Comparison of ENCODE assay signal across 6 mouse cellular contexts in genomic region chr5:91850862-91851569, GRCm38 (mm10).
DNase-seq lines count a peak whose midpoint lies in the region; ATAC-seq and TF ChIP-seq lines count a peak whose summit lies in the region.
"Not testable (repeated sequence)": the region's sequence is repeated elsewhere in the genome, so short reads cannot be mapped to it uniquely, and the experiment has no call there.

No protein-coding gene starts in this region.

- peak in 1 of 2 experiments; percentile 63; a peak in 2 of 4 replicates for TF ChIP-seq POLR2A in MEL (IDR thresholded peaks at IDR 0.05; ENCODE audit: control insufficient read depth in 1 of 2, insufficient read depth in 1 of 2, low read depth in 1 of 2, low read length in 2 of 2, poor library complexity in 1 of 2)

- peak; percentile 39 to 60 for TF ChIP-seq EP300 in MEL (IDR thresholded peaks at IDR 0.05; ENCODE audit: low read depth in 1 of 2, low read length in 2 of 2)

- peak overlapping the region; percentile 99 for H3K27ac ChIP-seq in MEL (ENCODE audit: control insufficient read depth, low read depth, low read length)
- peak overlapping the region; percentile 93 for H3K27ac ChIP-seq in liver, embryonic 12.5 days
- peak overlapping the region; percentile 90 for H3K27ac ChIP-seq in liver, embryonic 15.5 days (replicated peaks)

- DNase-seq in MEL (ENCODE audit: low read depth, low spot score): peak; percentile 91
- peak; percentile 30 for DNase-seq in heart, adult 11 months

- ATAC-seq in common myeloid progenitor, adult 5-6 weeks (replicated peaks; ENCODE audit: low read depth, poor library complexity, severe bottlenecking): peak; percentile 72
- peak; percentile 88 for ATAC-seq in liver, embryonic 12.5 days
- peak; percentile 89 for ATAC-seq in liver, embryonic 15.5 days (ENCODE audit: insufficient read depth)
- peak; percentile 76 for ATAC-seq in megakaryocyte progenitor cell, adult 5-6 weeks (replicated peaks; ENCODE audit: poor library complexity)

- H3K4me2 ChIP-seq in liver, embryonic 12.5 days: peak overlapping the region; percentile 68
- H3K4me2 ChIP-seq in liver, embryonic 15.5 days: peak overlapping the region; percentile 73

- not testable (repeated sequence) for TF ChIP-seq RAD21 in MEL (IDR thresholded peaks at IDR 0.05; ENCODE audit: low read depth, low read length)

- H3K9ac ChIP-seq in MEL (ENCODE audit: control insufficient read depth, low read depth, low read length, poor library complexity, severe bottlenecking): peak overlapping the region; percentile 90
- H3K9ac ChIP-seq in liver, embryonic 12.5 days: peak overlapping the region; percentile 68
- H3K9ac ChIP-seq in liver, embryonic 15.5 days: peak overlapping the region; percentile 53

- H3K4me1 ChIP-seq in MEL (ENCODE audit: control insufficient read depth in 1 of 2, insufficient read depth in 2 of 2, low read length in 2 of 2): peaks cover 5 to 44% of the 10 kb centered on the region in 2 experiments
- H3K4me1 ChIP-seq in liver, embryonic 12.5 days: peaks cover 54% of the 10 kb centered on the region
- H3K4me1 ChIP-seq in liver, embryonic 15.5 days (replicated peaks): peaks cover 43% of the 10 kb centered on the region

- H3K9me3 ChIP-seq in MEL (replicated peaks; ENCODE audit: insufficient read depth, low read length); liver, embryonic 12.5 days (replicated peaks); liver, embryonic 15.5 days (replicated peaks): not testable (repeated sequence)

- peaks cover 38% of the 10 kb centered on the region for H3K79me2 ChIP-seq in MEL (ENCODE audit: control insufficient read depth, insufficient read depth, low read length, poor library complexity)

- not testable (repeated sequence) for H3K27me3 ChIP-seq in MEL (ENCODE audit: control insufficient read depth in 1 of 2, insufficient read depth in 2 of 2, low read length in 2 of 2); liver, embryonic 12.5 days (replicated peaks); liver, embryonic 15.5 days

- 35% methylated on average over 4 of the region's 4 CpGs for WGBS in liver, embryonic 12.5 days (ENCODE audit: insufficient replicate concordance)
- 32% methylated on average over 4 of the region's 4 CpGs for WGBS in liver, embryonic 15.5 days (ENCODE audit: insufficient replicate concordance)

- H3K36me3 ChIP-seq in MEL (ENCODE audit: control insufficient read depth in 1 of 2, insufficient read depth in 2 of 2, low read length in 2 of 2): peaks cover 0 to 59% of the 10 kb centered on the region in 2 experiments; a peak in 3 of 4 replicates
- not testable (repeated sequence) for H3K36me3 ChIP-seq in liver, embryonic 12.5 days; liver, embryonic 15.5 days (replicated peaks)

- not testable (repeated sequence) for TF ChIP-seq CTCF in MEL (IDR thresholded peaks at IDR 0.05 in 2 of 3, conservative IDR thresholded peaks at IDR 0.05 in 1 of 3; ENCODE audit: control insufficient read depth in 1 of 3, insufficient read depth in 1 of 3, low read depth in 2 of 3, low read length in 3 of 3, poor library complexity in 1 of 3, severe bottlenecking in 1 of 3)

- H3K4me3 ChIP-seq in MEL (ENCODE audit: control insufficient read depth in 1 of 2, insufficient read depth in 1 of 2, low read depth in 2 of 2, low read length in 2 of 2): peak overlapping the region; percentile 78 to 89
- peak overlapping the region; percentile 54 for H3K4me3 ChIP-seq in liver, embryonic 12.5 days
- H3K4me3 ChIP-seq in liver, embryonic 15.5 days (replicated peaks): peak overlapping the region; percentile 57

TF ChIP-seq in MEL, 35 proteins besides CTCF, POLR2A, EP300 and RAD21:
- TF ChIP-seq TBP (IDR thresholded peaks at IDR 0.05; ENCODE audit: low read depth, low read length) (peak; percentile 64), CHD1 (IDR thresholded peaks at IDR 0.05; ENCODE audit: low read depth, low read length) (0 out of 2 replicates have a peak, but pooled peaks have one; percentile 90), BHLHE40 (IDR thresholded peaks at IDR 0.05; ENCODE audit: borderline replicate concordance, low read depth, low read length) (0 out of 2 replicates have a peak, but pooled peaks have one; percentile 13), MXI1 (IDR thresholded peaks at IDR 0.05; ENCODE audit: low read depth, low read length) (peak; percentile 37; the same call in 1 of the 2 replicates), GATA1 (IDR thresholded peaks at IDR 0.05; ENCODE audit: low read depth, low read length) (peak; percentile 43; the same call in 1 of the 2 replicates), TAL1 (IDR thresholded peaks at IDR 0.05; ENCODE audit: low read length) (peak; percentile 14), NELFE (IDR thresholded peaks at IDR 0.05; ENCODE audit: low read depth, low read length) (peak; percentile 48; the same call in 1 of the 2 replicates), SIN3A (IDR thresholded peaks at IDR 0.05; ENCODE audit: low read length) (peak; percentile 44), ZMIZ1 (IDR thresholded peaks at IDR 0.05; ENCODE audit: low read depth, low read length) (0 out of 2 replicates have a peak, but pooled peaks have one; percentile 54), MAX (IDR thresholded peaks at IDR 0.05; ENCODE audit: low read length) (0 out of 2 replicates have a peak, but pooled peaks have one; percentile 16), ETS1 (IDR thresholded peaks at IDR 0.05; ENCODE audit: low read depth, low read length) (peak; percentile 77)

Comparison
In these comparisons a context has a peak if more than half of its experiments do, and no peak if none do; other contexts are left out.
1. Peak in every context shown above with its lines: DNase-seq, ATAC-seq, H3K4me3 ChIP-seq and H3K27ac ChIP-seq.